In genomic region chr12:72719452-72720087, GRCm38 (mm10) we compare ENCODE assay signal across 22 mouse cellular contexts. TPM values are rescaled to one million over a fixed set of nuclear protein-coding genes. Genes with fewer than 3 reads are reported as not detected.
A peak's percentile ranks its signal among the peaks of the same experiment; 100 is the strongest.
DNase-seq lines count a peak whose midpoint lies in the region; ATAC-seq lines count a peak whose summit lies in the region.
"Had no signal": no experiment of that assay in that cellular context is flagged by ENCODE, and none has a peak within 500 bp of the region (broad histone marks: within the 10 kb centered on the region; RNA-seq: fewer than 3 reads in every experiment).

No protein-coding gene starts in this region.

- H3K27ac ChIP-seq in heart, embryonic 10.5 days, result peak overlapping the region; percentile 72
- peak overlapping the region; percentile 77 for H3K27ac ChIP-seq in stomach, embryonic 16.5 days (ENCODE audit: low read length)
- H3K27ac ChIP-seq: embryonic facial prominence, embryonic 15.5 days; forebrain, embryonic 10.5 days; hindbrain, postnatal 0 days; lung, embryonic 15.5 days; neural tube, embryonic 15.5 days had no signal

- H3K4me2 ChIP-seq in stomach, embryonic 16.5 days (ENCODE audit: low read depth, low read length), result no peak overlapping the region
- H3K4me2 ChIP-seq: embryonic facial prominence, embryonic 15.5 days; lung, embryonic 15.5 days; neural tube, embryonic 15.5 days had no signal

- ATAC-seq in stomach, embryonic 16.5 days (ENCODE audit: insufficient read depth, low FRiP score), result peak; percentile 81; the same call in 1 of the 2 replicates
- ATAC-seq: hindbrain, postnatal 0 days had no signal

- 43% methylated on average over 11 of the region's 11 CpGs for WGBS in heart, embryonic 10.5 days
- 37% methylated on average over 11 of the region's 11 CpGs for WGBS in stomach, embryonic 16.5 days

- H3K27me3 ChIP-seq in heart, embryonic 10.5 days (ENCODE audit: insufficient read depth, poor library complexity, severe bottlenecking), result no peaks in the 10 kb centered on the region
- no peaks in the 10 kb centered on the region for H3K27me3 ChIP-seq in stomach, embryonic 16.5 days (ENCODE audit: control insufficient read depth, insufficient read depth, low read length)
- H3K27me3 ChIP-seq: CH12.LX; embryonic facial prominence, embryonic 15.5 days; lung, embryonic 15.5 days; neural tube, embryonic 15.5 days had no signal

- no peak overlapping the region for H3K9ac ChIP-seq in stomach, embryonic 16.5 days (ENCODE audit: low read length)
- H3K9ac ChIP-seq: embryonic facial prominence, embryonic 15.5 days; lung, embryonic 15.5 days; neural tube, embryonic 15.5 days had no signal

- peak; percentile 94 for DNase-seq in heart, adult 11 months
- no peak for DNase-seq in heart, postnatal 25 days (ENCODE audit: low spot score)
- peak; percentile 90 for DNase-seq in heart, embryonic 10.5 days (ENCODE audit: low spot score)
- peak; percentile 73 to 79 for DNase-seq in heart, postnatal 10 days
- DNase-seq in spleen, adult 18-20 months, result no peak
- DNase-seq in right cerebral cortex, adult 2 months (ENCODE audit: low spot score in 2 of 2), result no peak
- no peak for DNase-seq in right cerebral cortex, postnatal 36 days (ENCODE audit: low spot score in 2 of 2)
- DNase-seq: adrenal gland, adult 2 months; cerebellum, adult 18-20 months; kidney, postnatal 14 days; left cerebral cortex, postnatal 4 days; midbrain, embryonic 14.5 days; retina, postnatal 1 day; thymus, postnatal 4 days had no signal

- peaks cover 21% of the 10 kb centered on the region for H3K4me1 ChIP-seq in heart, embryonic 10.5 days
- H3K4me1 ChIP-seq in stomach, embryonic 16.5 days (ENCODE audit: control insufficient read depth, insufficient read depth, low read length), result no peaks in the 10 kb centered on the region
- H3K4me1 ChIP-seq: forebrain, embryonic 10.5 days; lung, embryonic 15.5 days; neural tube, embryonic 15.5 days had no signal

- no peaks in the 10 kb centered on the region for H3K9me3 ChIP-seq in heart, embryonic 10.5 days
- H3K9me3 ChIP-seq in stomach, embryonic 16.5 days (replicated peaks; ENCODE audit: control insufficient read depth, low read length), result no peaks in the 10 kb centered on the region
- H3K9me3 ChIP-seq: embryonic facial prominence, embryonic 15.5 days; forebrain, embryonic 10.5 days; lung, embryonic 15.5 days; neural tube, embryonic 15.5 days had no signal

- H3K36me3 ChIP-seq in heart, embryonic 10.5 days, result no peaks in the 10 kb centered on the region
- no peaks in the 10 kb centered on the region for H3K36me3 ChIP-seq in stomach, embryonic 16.5 days (ENCODE audit: control insufficient read depth, insufficient read depth, low read length)
- H3K36me3 ChIP-seq: embryonic facial prominence, embryonic 15.5 days; forebrain, embryonic 10.5 days; lung, embryonic 15.5 days; neural tube, embryonic 15.5 days had no signal

- intact Hi-C loops in heart, postnatal 25 days (cut with DNase I), result no loop called here
- intact Hi-C loops in heart, postnatal 10 days (cut with DNase I), result loop anchor here (5.0 kb wide), 1 partner anchor 38 kb away; the partner anchor contains the start of gene Ppm1a

- H3K4me3 ChIP-seq in heart, embryonic 10.5 days, result no peak overlapping the region; the same call in 1 of the 2 replicates
- no peak overlapping the region for H3K4me3 ChIP-seq in stomach, embryonic 16.5 days (replicated peaks; ENCODE audit: low read length)
- H3K4me3 ChIP-seq: embryonic facial prominence, embryonic 15.5 days; forebrain, embryonic 10.5 days; lung, embryonic 15.5 days; myocyte; neural tube, embryonic 15.5 days had no signal

RNA-seq across cellular contexts. Expression of gene Ppm1a, which starts 37.7 kb away (rescaled TPM):
- total RNA-seq in heart, postnatal 25 days (2021), result 100 to 1,000 TPM; 217 to 223 TPM
- polyA plus RNA-seq in heart, embryonic 10.5 days (2016; fragmentation: Nextera tagmentation; extraction: Ambion mirVana), result 36.0 and 49.3 TPM in 2 replicates
- total RNA-seq in heart, postnatal 10 days (2021), result 100 to 1,000 TPM; 228 to 234 TPM
- polyA plus RNA-seq in stomach, embryonic 16.5 days (2015; fragmentation: Nextera tagmentation; extraction: Ambion mirVana), result 22.9 and 23.4 TPM in 2 replicates

RNA-seq across cellular contexts. Expression of gene Dhrs7, which starts 54.9 kb away (rescaled TPM):
- 10 to 100 TPM; 69.0 to 86.7 TPM for total RNA-seq in heart, postnatal 25 days (2021)
- 22.1 and 28.1 TPM in 2 replicates for polyA plus RNA-seq in heart, embryonic 10.5 days (2016; fragmentation: Nextera tagmentation; extraction: Ambion mirVana)
- total RNA-seq in heart, postnatal 10 days (2021), result 100 to 1,000 TPM; 122 to 137 TPM
- 66.2 and 68.3 TPM in 2 replicates for polyA plus RNA-seq in stomach, embryonic 16.5 days (2015; fragmentation: Nextera tagmentation; extraction: Ambion mirVana)

Comparison
In these comparisons a context has a peak if more than half of its experiments do, and no peak if none do; other contexts are left out.
1. DNase-seq: peak in heart, adult 11 months (single experiment), heart, embryonic 10.5 days (single experiment) and heart, postnatal 10 days (2 of 2); none in heart, postnatal 25 days (single experiment), spleen, adult 18-20 months (0 of 2), right cerebral cortex, adult 2 months (0 of 2) and right cerebral cortex, postnatal 36 days (0 of 2).